Mouse (Mus musculus): ENCODE results near the gene Kri1.
"Not testable (repeated sequence)": the region's sequence is repeated elsewhere in the genome, so short reads cannot be mapped to it uniquely, and the experiment has no call there.

Gene Kri1

DNA sequence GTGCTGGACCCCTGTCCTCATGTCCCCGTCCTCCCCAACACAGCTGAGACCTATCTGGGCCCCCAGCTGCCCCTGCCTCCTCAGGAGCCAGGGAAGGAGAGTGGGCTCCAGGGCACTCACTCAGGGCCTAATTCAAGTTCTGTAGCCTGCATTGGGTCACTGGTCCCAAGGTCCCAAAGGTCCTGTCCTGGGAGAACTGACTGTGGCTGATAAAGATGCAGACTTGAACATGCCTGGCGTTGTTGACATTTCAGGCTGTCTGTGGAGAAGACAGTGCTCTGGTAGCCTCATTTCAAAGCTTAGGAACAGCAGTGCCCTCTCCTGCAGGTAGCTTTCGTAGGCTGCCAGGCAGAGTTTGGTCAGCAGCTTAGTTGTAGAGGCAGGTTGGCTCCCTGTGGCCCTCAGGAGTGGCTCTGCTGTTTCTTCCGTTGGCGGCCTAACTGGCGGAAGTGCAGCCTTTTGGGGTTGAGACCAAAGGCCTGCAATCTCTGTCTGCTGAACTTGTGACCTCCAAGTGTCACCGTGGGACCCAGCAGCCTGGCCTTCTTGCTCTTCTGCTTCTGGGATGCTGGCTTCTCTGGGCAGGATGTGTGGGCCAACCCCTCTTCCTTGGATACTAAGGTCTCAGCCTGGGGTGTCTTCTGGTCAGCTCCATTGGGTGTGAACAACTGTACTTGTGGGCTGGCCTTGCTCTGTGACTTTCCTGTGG, 14.1 kb downstream of the Kri1 start:
- no peak for DNase-seq

DNA sequence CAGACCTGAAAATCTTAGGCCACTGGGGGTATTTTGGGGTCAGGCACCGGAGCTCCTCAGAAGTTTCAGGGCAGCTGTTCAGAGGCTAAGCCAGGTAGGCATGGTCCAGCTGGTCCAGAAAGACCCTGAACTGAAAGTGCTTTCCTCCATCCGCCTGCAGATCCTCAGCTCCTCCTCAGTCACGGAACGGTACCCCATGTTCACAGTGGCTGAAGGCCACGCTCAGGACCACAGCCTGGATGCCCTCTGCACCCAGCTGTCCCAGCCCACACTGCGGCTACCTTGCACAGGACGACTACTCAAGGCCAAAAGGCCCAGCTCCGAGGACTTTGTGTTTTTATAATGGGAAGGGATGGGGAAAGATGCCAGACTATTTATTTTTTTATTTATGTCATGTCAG, 14.7 kb downstream of the Kri1 start:
- DNase-seq, result no peak

DNA sequence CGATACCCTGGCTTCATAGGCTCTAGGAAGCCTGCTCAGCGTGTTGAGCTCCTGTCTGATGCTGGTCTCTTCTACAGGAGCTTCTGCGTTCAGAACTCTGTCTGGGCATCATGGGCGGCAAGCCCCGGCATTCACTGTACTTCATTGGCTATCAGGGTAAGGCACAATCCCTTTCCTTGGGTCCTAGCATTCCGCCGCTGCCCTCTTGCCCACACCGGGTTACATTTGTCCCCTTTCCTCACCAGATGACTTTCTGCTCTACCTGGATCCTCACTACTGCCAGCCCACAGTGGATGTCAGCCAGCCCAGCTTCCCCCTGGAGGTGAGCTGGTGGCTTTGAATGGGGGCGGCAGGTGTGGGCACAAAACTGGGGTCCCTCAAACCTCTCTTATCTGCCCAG, 15.4 kb downstream of the Kri1 start:
- DNase-seq, result no peak

DNA sequence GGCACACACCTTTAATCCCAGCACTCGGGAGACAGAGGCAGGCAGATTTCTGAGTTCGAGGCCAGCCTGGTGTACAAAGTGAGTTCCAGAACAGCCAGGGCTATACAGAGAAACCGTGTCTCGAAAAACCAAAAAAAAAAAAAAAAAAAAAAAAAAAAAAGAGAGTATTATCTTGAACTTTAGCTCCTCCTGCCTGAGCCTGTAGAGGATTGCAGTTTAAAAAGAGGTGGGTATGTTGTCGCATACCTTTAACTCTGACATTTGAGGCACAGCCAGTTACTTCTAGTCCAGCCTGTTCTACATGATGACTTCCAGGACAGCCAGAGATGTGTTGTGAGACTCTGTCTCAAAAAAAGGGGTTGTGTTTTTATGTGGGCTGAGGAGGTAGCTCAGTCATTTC, 18.2 kb downstream of the Kri1 start:
- not testable (repeated sequence) for DNase-seq

DNA sequence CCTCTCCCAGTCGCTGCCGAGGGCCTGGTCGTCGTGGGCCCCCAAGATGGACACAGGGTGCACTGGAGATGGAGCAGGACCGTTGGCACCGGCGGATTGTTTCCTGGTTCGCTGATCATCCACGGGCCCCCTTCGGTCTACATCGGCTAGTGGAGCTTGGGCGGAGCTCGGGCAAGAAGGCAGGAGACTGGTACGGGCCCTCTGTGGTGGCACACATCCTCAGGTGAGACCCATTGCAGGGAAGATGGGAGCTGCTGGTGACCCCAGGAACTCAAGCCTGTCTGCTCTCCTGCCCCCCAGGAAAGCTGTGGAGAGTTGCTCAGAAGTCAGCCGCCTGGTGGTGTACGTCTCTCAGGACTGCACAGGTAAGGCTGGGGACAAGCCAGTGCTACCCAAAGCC, 19.5 kb downstream of the Kri1 start:
- no peak for DNase-seq

DNA sequence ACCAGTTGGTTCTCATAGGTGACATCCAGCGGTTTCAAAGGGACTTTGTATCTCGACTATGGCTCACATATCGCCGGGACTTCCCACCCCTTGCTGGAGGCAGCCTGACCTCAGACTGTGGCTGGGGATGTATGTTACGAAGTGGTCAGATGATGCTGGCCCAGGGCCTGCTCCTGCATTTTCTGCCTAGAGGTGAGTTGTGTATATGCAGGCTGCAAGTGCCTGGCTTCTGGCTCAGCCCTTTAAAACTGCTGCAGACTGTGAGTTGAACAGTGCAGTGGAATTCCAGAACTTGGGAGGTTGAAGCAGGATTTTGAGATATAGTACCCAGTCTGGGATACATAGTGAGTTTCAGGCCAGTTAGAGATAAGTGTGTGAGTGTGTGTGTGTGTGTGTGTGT, 20.9 kb downstream of the Kri1 start:
- no peak for DNase-seq

DNA sequence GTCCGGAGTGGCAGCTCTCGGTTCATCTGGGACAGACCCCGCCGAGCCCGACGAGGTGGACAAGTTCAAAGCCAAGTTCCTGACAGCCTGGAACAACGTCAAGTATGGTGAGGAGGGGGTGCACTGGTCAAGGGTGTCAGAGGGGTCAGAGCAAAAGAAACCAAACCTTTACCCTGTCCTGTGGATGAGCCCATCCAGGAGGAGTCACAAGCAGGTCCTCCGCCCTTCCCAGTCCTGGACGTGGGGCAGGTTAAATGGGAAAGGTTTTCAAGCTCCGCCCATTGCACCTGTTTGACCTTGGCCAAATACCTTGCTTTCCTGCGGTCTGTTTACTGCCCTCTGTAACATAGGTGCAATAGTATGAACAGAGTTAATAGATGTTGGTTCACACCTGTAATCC, 22.2 kb downstream of the Kri1 start:
- DNase-seq, result no peak

DNA sequence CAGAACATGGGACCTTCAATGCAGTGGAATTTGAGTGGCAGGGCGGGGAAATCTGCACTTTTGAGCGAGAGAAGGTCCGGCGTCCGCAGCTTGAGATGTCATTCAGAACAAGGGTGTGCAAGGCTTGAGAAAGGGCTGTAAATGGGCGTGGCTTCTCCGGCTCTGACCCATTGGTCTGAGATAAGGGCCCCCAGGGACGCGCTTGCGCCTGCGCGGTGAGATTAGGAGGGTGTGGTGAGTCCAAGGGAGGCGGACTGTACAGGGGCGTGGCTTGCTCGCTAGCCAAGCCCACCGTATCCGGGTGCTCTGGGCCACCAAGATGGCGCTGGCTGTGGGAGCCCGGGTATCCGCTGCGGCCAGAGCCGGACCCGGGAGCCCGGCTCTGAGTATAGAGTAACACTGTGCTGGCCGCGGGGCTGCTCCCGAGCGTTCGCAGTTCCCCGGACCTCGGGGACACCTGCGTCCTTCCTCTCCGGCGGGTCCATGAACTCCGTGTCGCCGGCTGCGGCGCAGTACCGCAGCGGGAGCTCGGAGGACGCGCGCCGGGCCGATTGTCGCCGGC, 22.7 kb downstream of the Kri1 start, which contains the start of gene Atg4d:
Gene Atg4d, plus strand, starts transcription at position 294 of the 562 bp plus-strand sequence.
- peak; percentile 100 for DNase-seq

DNA sequence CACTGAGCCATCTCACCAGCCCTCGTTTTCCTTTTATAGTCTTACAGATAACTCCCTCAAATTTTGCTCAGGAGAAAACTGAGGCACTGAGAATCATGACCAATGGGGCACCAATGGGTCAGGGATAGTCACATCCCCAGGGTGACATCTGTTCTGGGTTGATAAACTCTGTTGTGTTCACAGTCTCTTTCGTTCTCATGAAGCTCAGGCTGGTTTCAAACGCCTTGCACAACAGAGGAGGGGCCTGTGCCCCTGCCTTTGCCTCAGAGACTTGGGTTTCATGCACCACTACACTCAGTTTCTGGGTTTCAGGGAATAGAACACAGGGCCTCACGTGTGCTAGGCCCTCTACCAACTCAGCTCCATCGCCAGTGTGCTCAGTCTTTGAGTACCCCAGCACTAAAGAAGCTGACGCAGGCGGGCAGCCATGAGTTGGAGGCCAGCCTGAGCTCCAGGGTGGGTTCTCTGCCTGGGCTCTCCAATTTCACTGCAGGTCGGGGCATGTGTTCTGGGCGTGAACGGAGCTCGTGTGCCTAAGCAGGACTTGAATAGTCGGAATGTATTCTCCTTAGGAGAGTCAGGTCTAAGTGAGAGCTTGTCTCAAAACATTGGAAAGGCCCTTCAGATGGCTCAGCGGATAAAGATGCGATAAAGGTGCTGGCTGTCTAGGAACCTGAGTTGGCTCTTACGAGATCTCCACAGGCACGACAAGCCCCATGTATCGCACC, 23.3 kb downstream of the Kri1 start:
- DNase-seq, result peak in 1 of 2 experiments; percentile 35

DNA sequence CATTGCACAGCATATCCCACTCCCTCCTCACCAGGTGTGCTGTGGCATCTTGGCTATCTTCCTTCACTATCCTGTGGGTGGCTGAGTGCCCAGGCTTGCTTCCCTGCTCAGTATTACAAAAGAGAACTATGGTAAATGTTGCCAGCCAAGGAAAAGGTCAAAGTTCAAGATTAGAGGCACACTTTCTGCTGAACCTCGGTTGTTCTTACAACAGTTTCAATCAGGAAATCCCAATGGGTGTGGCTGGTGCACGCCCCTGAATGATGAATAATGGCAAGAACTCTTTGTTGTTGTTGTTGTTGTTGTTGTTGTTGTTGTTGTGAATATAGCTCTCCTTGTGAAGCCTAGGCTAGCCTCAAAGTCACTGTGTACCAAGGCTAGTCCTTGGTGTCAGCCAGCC, 25.9 kb downstream of the Kri1 start:
- no peak for DNase-seq

DNA sequence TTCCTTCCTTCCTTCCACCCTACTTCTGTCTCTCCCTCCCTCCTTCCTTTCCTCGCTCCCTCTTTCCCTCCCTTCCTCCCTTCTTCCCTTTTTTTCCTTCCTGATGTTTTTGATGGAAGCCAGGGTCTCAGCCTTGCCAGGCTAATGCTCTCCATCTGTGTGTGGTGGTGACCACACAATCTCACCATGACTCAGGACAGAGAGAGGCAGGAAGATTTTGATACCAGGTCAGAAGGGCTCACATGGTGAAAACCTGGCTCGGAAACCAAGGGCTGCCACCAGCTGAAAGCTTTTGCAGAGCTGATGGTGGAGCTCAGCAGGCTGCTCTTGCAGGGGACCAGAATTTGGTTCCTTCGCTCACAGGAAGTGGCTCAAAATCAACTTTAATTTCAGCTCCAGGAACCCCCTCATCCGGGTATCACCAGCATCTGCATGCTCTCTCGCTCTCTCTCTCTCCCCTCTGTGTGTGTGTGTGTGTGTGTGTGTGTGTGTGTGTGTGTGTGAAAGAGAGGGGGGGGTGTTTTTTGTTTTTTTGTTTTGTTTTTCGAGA, 27.2 kb downstream of the Kri1 start:
- DNase-seq, result no peak

DNA sequence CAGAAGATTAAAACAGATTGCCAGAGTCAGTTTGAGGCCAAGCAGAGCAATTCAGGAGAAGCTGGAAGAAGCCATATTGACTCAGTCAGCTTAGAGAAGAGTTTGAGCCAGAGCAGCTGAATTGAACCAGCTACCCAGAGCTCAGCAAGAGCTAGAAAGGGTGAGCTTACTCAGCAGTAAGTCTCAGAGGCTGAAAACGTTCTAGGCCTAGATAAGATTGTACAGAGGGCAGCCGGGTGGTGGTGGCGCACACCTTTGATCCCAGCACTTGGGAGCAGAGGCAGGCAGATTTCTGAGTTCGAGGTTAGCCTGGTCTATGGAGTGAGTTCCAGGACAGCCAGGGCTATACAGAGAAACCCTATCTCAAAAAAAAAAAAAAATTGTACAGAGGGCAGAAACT, 31.4 kb downstream of the Kri1 start:
- not testable (repeated sequence) for DNase-seq

DNA sequence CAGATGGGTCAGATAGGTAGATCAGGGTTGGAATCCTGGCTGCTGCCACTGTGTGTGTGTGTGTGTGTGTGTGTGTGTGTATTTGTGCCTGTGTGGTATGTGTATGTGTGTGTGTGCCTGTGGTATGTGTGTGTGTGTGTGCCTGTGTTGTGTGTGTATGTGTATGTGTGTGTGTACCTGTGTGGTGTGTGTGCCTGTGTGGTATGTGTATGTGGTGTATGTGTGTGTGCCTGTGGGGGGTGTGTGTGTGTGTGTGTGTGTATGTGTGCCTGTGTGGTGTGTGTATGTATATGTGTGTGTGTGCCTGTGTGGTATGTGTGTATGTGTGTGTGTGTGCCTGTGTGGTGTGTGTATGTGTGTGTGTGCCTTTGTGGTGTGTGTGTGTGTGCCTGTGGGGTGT, 33.1 kb downstream of the Kri1 start:
- DNase-seq, result no peak

DNA sequence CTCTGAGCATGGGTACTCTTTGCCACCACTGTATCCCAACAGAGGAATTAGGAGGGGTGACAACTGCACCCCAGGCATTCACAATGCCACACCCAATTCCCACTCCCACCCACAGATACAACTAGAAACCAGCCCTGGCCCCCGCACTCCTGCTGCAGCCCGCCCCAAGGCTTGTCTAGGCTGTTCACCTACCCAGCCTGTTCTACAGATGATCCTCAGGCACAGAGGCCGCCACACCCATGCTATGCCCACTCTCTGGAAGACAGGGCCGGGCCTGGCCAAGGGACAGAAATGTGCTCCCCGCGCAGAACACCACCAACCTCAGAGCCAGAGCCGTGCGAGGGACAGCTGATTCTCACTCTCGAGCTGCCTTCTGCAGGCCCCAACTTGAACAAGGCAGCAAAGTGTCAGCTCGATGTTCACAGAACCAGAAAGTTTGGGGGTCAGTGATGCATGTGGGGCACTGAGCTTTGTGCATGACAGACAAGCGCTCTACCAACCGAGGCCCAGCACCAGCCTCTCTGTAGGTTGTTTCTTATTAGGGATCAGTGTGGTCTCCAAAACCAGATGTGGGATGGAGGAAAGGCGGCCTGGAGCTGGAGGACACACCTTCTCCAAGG, 36.5 kb downstream of the Kri1 start:
- no peak for DNase-seq

DNA sequence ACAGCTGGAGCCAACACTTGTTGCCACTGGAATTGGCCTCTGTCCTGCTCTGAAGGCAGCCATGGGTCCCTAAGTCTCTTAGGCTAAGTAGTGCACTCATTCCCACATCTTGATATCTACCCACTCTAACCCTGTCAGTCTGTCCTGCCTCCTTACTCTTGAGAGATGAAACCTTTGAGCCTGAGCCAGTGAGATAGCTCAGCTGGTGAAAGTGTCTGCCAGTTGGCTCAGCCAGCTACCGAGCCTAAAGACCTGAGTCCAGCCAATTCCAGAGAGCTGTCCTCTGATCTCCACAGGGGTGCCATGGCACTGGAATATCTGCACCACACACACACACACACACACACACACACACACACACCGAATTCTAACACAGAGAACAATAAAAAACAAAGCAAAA, 37.3 kb downstream of the Kri1 start:
- peak; percentile 42 to 46 for DNase-seq

DNA sequence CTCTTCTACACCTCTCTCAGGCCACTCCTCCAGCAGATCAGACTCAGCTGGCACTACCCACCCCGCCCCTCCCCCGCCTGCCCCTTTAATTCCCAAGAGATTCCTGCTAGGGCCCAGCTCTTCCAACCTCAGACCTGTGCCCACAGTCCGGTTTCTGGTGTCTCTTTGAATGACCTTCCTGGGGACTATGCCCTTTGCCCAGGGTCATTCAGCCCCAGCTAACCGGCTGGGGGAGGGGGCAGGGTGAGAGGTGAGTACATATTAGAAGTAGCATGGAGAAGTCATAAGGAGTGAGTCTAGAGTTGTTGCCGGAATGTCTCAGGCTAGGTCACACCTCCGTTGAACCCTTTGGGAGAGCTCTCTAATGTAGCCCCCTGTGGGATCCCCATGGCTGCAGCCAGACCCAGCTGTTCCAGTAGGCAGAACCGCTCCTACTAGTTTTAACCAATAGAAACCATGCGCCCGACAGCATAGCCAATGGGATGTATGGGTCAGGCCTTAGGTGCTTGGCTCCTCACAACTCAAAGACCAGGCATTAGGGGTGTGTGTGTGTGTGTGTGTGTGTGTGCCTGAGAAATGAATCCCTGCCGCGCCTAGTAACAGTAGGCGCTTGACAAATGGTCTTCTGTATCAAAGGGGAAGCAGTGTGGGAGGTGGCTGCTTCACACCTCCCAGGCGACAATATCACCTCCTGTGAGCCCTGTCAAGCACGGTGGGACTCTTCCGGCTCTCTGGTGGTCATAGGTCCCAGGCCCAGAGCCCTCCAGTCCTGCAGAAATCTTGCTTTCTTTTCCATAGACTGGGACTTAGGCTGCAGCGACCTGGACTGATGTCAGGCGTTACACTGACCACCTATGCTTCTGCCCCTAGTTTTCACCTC, 37.9 kb downstream of the Kri1 start:
- no peak for DNase-seq

DNA sequence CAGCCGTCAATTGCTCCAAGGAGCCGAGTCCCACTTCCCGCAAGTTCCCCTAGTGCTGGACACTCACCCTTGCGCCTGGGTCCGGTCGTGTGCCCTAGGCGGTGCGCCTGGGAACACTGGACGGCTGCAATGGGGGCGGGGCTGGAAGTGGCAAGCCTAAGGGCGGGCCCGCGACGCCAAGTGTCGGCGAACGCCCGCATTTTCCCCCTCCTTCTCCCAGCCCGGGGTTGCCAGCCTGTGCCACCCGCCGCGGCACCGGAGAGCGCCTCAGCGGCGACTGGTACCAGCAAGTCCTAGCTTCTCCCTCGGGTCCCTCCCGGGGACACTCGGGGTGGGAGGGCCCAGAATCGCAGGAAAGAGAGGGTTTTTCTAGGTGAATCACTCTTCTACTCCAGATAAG, 39.4 kb downstream of the Kri1 start, which contains the start of gene S1pr5:
Gene S1pr5, minus strand, starts transcription at position 118 of the 400 bp plus-strand sequence.
- DNase-seq, result no peak

DNA sequence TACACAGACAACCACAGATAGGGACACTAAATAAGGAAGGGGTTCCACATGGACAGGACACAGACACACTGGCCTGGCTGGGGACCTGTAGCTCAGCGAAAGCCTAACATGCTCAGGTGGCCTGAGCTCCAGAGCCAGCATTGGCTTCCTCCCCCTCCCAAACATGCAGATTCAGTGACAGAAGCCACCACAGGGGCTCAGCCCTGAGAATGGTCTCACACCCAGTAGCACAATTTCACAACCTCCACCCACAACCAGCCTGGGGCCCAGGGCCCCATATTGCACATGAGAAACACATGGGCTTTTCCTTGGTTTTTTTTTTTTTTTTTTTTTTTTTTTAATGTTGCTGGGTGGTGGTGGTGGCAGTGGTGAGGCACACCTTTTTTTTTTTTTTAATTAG, 41.4 kb downstream of the Kri1 start:
- no peak for DNase-seq

DNA sequence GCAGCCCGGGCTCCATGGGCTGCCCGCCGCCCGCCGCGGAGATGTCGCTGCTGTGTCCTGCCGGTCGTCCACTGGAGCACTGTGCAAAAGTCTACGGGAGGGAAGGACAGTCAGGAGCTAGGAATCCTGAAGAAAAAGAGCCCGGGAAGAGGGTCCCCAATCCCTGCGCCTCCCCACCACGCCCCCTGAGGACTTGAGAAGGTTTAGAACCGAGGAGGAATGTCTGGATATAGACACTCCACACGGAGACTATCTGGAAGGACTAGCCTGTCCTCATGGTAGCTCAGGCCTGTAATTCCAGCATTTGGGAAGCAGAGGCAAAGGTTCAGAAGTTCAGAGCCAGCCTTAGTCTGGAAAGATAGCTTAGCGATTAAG, 42.7 kb downstream of the Kri1 start:
- DNase-seq, result peak in 1 of 2 experiments; percentile 36

DNA sequence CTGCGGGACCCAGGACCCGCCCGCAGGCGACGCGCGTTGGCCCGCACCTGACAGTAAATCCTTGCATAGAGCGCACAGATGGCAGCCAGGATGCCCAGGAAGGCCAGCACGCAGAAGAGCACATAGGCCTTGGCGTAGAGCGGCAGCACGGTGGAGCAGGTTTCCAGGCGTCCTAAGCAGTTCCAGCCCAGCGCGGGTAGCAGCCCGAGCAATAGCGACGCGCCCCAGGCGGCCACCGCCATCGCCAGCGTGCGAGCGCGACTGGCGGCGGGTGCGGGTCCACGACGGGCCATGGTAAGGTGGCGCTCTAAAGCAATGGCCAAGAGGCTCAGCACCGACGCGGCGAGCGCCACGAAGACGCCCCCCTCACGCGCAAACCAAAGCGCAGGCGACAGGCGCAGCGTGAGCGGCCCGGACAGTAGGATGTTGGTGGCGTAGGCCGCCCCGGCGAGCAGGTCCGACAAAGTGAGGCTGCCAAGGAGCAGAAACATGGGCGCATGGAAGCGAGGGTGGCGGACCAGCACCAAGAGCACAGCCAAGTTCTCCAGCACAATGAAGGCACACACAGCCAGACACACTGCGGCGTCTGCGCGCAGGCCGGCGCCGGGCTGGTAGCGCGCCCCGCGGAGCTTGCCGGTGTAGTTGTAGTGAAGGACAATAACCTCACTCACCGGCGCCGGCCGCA, 43.2 kb downstream of the Kri1 start:
- DNase-seq, result peak; percentile 56 to 82

DNA sequence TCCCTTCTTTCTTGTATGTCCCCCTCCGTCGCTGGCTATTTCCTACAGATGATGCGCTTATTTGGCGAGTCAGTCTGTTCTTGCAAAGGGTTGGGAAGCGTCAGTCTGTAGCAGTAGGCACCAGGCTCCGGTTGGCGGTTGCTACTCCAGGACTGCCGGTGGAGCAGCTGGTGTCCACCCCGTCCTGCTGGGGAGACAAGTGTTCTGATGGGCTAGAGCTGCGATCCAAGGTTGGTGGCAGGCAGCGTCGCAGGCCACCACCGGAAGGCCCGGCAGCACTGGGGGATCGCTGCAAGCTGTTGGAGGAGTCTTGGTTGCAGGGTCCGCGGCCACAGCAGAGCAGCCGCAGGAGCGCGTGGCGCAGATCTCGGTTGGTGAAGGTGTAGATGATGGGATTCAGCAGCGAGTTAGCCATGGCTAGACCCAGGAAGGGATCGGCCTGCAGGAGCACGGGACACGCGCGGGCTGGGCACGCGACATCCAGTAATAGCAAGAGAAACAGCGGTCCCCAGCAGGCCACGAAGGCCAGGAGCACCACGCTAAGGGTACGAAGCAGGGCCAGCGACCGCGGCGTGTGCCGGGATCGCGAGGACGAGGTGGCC, 43.8 kb downstream of the Kri1 start:
- DNase-seq, result peak in 1 of 2 experiments; percentile 79
